Mouse (Mus musculus) kidney, postnatal 36 days (tissue): ENCODE data around the gene Gm10715.
"Not testable (repeated sequence)": the region's sequence is repeated elsewhere in the genome, so short reads cannot be mapped to it uniquely, and the experiment has no call there.

Source experiments
- DNase-seq, 2 experiments: peaks; one replicate each; pipeline ENCODE4 v3.0.0; 2021 to 2022; ENCODE audit warnings: mixed read lengths in 2 of 2

Gm10715 gene

GRCm38 (mm10) chr9:3036577-3036976, at the start of gene Gm10715:
Gene Gm10715 (plus strand): TSS chr9:3036877.
- DNase-seq = not testable (repeated sequence)

GRCm38 (mm10) chr9:3000445-3000972, 36.2 kb upstream of the Gm10715 start, which contains the start of gene Gm10722:
Gene Gm10722 (plus strand): TSS chr9:3000922.
- DNase-seq = not testable (repeated sequence)

GRCm38 (mm10) chr9:3001006-3001405, 35.7 kb upstream of the Gm10715 start:
- peak in 1 of 2 experiments; percentile 16 for DNase-seq

- DNase-seq = peak; percentile 98 to 99
These were observed 34.6 kb upstream of the Gm10715 start for GRCm38 (mm10) chr9:3001948-3002659.

GRCm38 (mm10) chr9:3002794-3003396, 33.8 kb upstream of the Gm10715 start, which contains the start of gene Gm11168:
Gene Gm11168 (plus strand): TSS chr9:3003346.
- DNase-seq = peak in 1 of 2 experiments; percentile 9

- DNase-seq = not testable (repeated sequence)
These were observed 30.5 kb upstream of the Gm10715 start for GRCm38 (mm10) chr9:3006179-3006578.

- DNase-seq = peak; percentile 54 to 78
These were observed 30.0 kb upstream of the Gm10715 start for GRCm38 (mm10) chr9:3006636-3007035.

GRCm38 (mm10) chr9:3007272-3007671, 29.4 kb upstream of the Gm10715 start:
- peak in 1 of 2 experiments; percentile 4 for DNase-seq

- DNase-seq = not testable (repeated sequence)
These were observed 27.3 kb upstream of the Gm10715 start for GRCm38 (mm10) chr9:3009331-3009730.

- DNase-seq = not testable (repeated sequence)
These were observed 24.5 kb upstream of the Gm10715 start for GRCm38 (mm10) chr9:3012054-3012621.

- DNase-seq = not testable (repeated sequence)
These were observed 23.9 kb upstream of the Gm10715 start, which contains the start of gene Gm10721 for GRCm38 (mm10) chr9:3012733-3013279. Gene Gm10721 (plus strand): TSS chr9:3013140.

- DNase-seq = not testable (repeated sequence)
These were observed 21.3 kb upstream of the Gm10715 start, which contains the start of gene Gm10720 for GRCm38 (mm10) chr9:3015354-3015753. Gene Gm10720 (plus strand): TSS chr9:3015654.

GRCm38 (mm10) chr9:3015896-3016295, 20.8 kb upstream of the Gm10715 start:
- DNase-seq = peak in 1 of 2 experiments; percentile 1

GRCm38 (mm10) chr9:3017108-3017507, 19.6 kb upstream of the Gm10715 start, which contains the start of gene Gm10719:
Gene Gm10719 (plus strand): TSS chr9:3017408.
- not testable (repeated sequence) for DNase-seq

- DNase-seq = peak; percentile 20 to 99
These were observed 17.7 kb upstream of the Gm10715 start for GRCm38 (mm10) chr9:3018944-3019343.

- peak; percentile 74 to 78 for DNase-seq
These were observed 16.6 kb upstream of the Gm10715 start for GRCm38 (mm10) chr9:3019835-3020727.

- DNase-seq = peak; percentile 36 to 70
These were observed 14.2 kb upstream of the Gm10715 start for GRCm38 (mm10) chr9:3022316-3023008.

GRCm38 (mm10) chr9:3023312-3023984, 13.2 kb upstream of the Gm10715 start, which contains the start of gene Gm10718:
Gene Gm10718 (plus strand): TSS chr9:3023547.
- peak; percentile 14 to 16 for DNase-seq

GRCm38 (mm10) chr9:3023985-3024648, 12.6 kb upstream of the Gm10715 start:
- DNase-seq = peak; percentile 35 to 42
